Mouse (Mus musculus) embryonic fibroblast, embryonic 13.5 days (primary cell): ENCODE measurements around the gene Olfml2b. TPM values are rescaled to one million over a fixed set of nuclear protein-coding genes. Genes with fewer than 3 reads are reported as not detected.

Experiments used
- H3K27ac ChIP-seq: 2 replicates; pipeline ENCODE4 v1.5.1; 2012; ENCODE audit warnings: low read length, control low read depth, inconsistent platforms; ENCODE audit not compliant: insufficient read depth
- H3K4me1 ChIP-seq: 2 replicates; pipeline ENCODE4 v1.6.1; 2011; ENCODE audit warnings: low read length; ENCODE audit not compliant: control insufficient read depth, insufficient read depth
- H3K4me3 ChIP-seq: 2 replicates; pipeline ENCODE4 v1.5.1; 2011; ENCODE audit warnings: mild to moderate bottlenecking, control low read depth, low read length; ENCODE audit not compliant: insufficient read depth
- CTCF ChIP-seq: IDR thresholded peaks from 2 replicates; pipeline ENCODE4 v1.5.1; 2011; ENCODE audit warnings: mild to moderate bottlenecking, control low read depth, low read length, moderate library complexity, borderline replicate concordance; ENCODE audit not compliant: insufficient read depth
- POLR2A ChIP-seq: IDR thresholded peaks from 2 replicates; pipeline ENCODE4 v1.6.1; 2011; ENCODE audit warnings: low read depth, mild to moderate bottlenecking, control low read depth, low read length, moderate library complexity
- polyA plus RNA-seq: library from polyadenylated mRNA; stranded (reverse); fragments of >200 nt; gene quantifications from 2 replicates; pipeline ENCODE4 v1.2.4, GENCODE M21; 2011; ENCODE audit warnings: low read depth; ENCODE audit not compliant: missing spikeins, insufficient read length

Gene Olfml2b
- polyA plus RNA-seq, 1 experiment, result 59.1 TPM

- peak; percentile 47 for TF ChIP-seq CTCF
- no peak for TF ChIP-seq POLR2A
- no peak overlapping the region for H3K27ac ChIP-seq
- H3K4me3 ChIP-seq, result no peak overlapping the region
- H3K4me1 ChIP-seq, result no peaks in the 10 kb centered on the region
These were observed 31.1 kb upstream of the Olfml2b start for GRCm38 (mm10) chr1:170612968-170613872.

- TF ChIP-seq CTCF, result no peak
- no peak for TF ChIP-seq POLR2A
- no peaks in the 10 kb centered on the region for H3K4me1 ChIP-seq
- H3K27ac ChIP-seq, result no peak overlapping the region
- no peak overlapping the region for H3K4me3 ChIP-seq
These were observed 24.5 kb upstream of the Olfml2b start for GRCm38 (mm10) chr1:170619686-170620374.

GRCm38 (mm10) chr1:170622934-170623333, 21.4 kb upstream of the Olfml2b start:
- Histone ChIP-seq H3K4me1 (no peaks in the 10 kb centered on the region), H3K4me3 (no peak overlapping the region), H3K27ac (no peak overlapping the region)
- TF ChIP-seq CTCF (no peak), POLR2A (no peak)

GRCm38 (mm10) chr1:170623432-170623831, 20.9 kb upstream of the Olfml2b start:
- Histone ChIP-seq H3K4me1 (no peaks in the 10 kb centered on the region), H3K4me3 (no peak overlapping the region), H3K27ac (no peak overlapping the region)
- TF ChIP-seq CTCF (no peak), POLR2A (no peak)

- H3K27ac ChIP-seq, result no peak overlapping the region
- no peak for TF ChIP-seq CTCF
- TF ChIP-seq POLR2A, result no peak
- H3K4me3 ChIP-seq, result no peak overlapping the region
- peaks cover 2% of the 10 kb centered on the region; the same call in 1 of the 2 replicates for H3K4me1 ChIP-seq
These were observed 13.8 kb upstream of the Olfml2b start for GRCm38 (mm10) chr1:170630489-170630888.

GRCm38 (mm10) chr1:170631571-170631970, 12.8 kb upstream of the Olfml2b start:
- TF ChIP-seq CTCF, result no peak
- TF ChIP-seq POLR2A, result no peak
- no peak overlapping the region for H3K4me3 ChIP-seq

GRCm38 (mm10) chr1:170632385-170632784, 11.9 kb upstream of the Olfml2b start:
- Histone ChIP-seq H3K4me1 (peaks cover 4% of the 10 kb centered on the region; the same call in 1 of the 2 replicates), H3K4me3 (no peak overlapping the region), H3K27ac (no peak overlapping the region)
- TF ChIP-seq POLR2A (no peak), CTCF (peak; percentile 95)

More at GRCm38 (mm10) chr1:170631571-170631970, 12.8 kb upstream of the Olfml2b start:
- H3K27ac ChIP-seq, result no peak overlapping the region
- H3K4me1 ChIP-seq, result peaks cover 4% of the 10 kb centered on the region; the same call in 1 of the 2 replicates

- Histone ChIP-seq H3K4me1 (peaks cover 4% of the 10 kb centered on the region; the same call in 1 of the 2 replicates), H3K27ac (no peak overlapping the region), H3K4me3 (no peak overlapping the region)
- TF ChIP-seq POLR2A (no peak), CTCF (no peak)
These were observed 11.5 kb upstream of the Olfml2b start for GRCm38 (mm10) chr1:170632856-170633255.

- TF ChIP-seq POLR2A, result no peak
- no peak for TF ChIP-seq CTCF
- Histone ChIP-seq H3K4me3 (no peak overlapping the region), H3K4me1 (peaks cover 4% of the 10 kb centered on the region; the same call in 1 of the 2 replicates), H3K27ac (no peak overlapping the region)
These were observed 5.4 kb upstream of the Olfml2b start for GRCm38 (mm10) chr1:170638941-170639340.

- H3K4me3 ChIP-seq, result peak overlapping the region; percentile 52
- peak overlapping the region; percentile 3 for H3K27ac ChIP-seq
- H3K4me1 ChIP-seq, result peaks cover 6% of the 10 kb centered on the region; the same call in 1 of the 2 replicates
- no peak for TF ChIP-seq CTCF
- no peak for TF ChIP-seq POLR2A
These were observed 1.7 kb downstream of the Olfml2b start for GRCm38 (mm10) chr1:170645896-170646605.
